Mouse (Mus musculus): ENCODE measurements at regions not wholly inside any gene's neighbourhood (a gene's known extent, or its start where the extent isn't known, plus 50 kb on each side); places are given as distances from the start of the nearest gene placed in this dataset.
"Not testable (repeated sequence)": the region's sequence is repeated elsewhere in the genome, so short reads cannot be mapped to it uniquely, and the experiment has no call there.

GRCm38 (mm10) chr13:19300320-19301011 is 95.1 kb downstream of the Stard3nl start:
- DNase-seq (ENCODE audit: low spot score): not testable (repeated sequence)

DNA sequence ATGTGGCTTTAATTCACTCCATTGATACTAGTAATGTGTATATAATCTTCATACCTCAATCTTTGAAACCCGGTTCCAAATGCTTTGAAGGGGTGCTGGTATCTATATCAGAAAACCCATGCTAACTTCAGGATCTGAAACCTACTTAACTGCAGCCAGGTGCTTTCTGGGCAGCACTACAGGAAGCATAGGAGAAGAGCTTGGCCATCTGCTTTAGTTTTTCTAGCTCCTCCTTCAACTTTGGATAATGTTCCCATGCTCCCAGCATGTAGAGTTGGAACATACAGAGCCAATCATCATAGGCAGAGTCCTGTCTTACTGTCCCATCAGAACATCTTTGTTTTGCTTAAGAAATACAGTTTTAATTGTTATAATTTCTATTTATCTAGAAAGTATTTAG is 99.3 kb downstream of the Stard3nl start:
- no peak for DNase-seq (ENCODE audit: low spot score)

DNA sequence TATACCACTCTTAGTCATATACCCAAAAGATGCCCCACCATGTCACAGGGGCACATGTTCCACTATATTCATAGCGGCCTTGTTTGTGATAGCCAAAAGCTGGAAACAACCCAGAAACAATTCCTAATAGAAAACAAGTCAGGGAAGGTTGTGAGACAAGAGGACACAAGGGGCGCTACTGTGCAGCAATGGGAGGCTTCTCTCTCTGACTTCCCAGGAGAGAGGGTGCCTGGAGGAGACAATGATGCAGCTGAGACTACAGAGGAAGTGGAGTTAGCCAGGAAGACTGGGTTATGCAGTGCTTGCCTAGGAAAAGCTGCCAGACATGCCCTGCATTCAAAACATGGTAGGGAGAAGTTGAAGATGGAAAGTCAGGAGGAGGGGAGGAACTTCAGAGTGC is 102.6 kb downstream of the Stard3nl start:
- peak; percentile 10 for DNase-seq (ENCODE audit: low spot score)

GRCm38 (mm10) chr13:19283161-19283560 is 112.4 kb downstream of the Stard3nl start:
- no peak for DNase-seq (ENCODE audit: low spot score)

GRCm38 (mm10) chr13:19272548-19273295 is 122.9 kb downstream of the Stard3nl start:
- not testable (repeated sequence) for DNase-seq (ENCODE audit: low spot score)

DNA sequence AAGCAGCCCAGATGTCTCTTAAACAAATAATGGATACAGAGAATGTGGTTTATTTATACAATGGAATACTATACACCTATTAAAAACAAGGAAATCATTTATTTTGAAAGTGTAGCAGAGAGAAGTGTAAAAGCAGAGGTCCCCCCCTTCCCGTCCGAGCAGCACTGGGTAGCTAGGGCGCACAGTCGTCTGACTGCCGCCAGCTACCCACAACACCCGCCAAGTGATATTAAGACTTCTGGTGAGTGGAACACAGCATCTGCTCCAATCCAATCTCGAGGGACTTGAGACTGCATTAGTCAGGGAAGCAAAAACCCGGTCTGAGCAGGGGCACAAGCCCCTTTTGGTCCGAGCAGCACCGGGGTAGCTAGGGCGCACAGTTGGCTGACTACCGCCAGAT is 130.6 kb downstream of the Stard3nl start:
- DNase-seq (ENCODE audit: low spot score): not testable (repeated sequence)

DNA sequence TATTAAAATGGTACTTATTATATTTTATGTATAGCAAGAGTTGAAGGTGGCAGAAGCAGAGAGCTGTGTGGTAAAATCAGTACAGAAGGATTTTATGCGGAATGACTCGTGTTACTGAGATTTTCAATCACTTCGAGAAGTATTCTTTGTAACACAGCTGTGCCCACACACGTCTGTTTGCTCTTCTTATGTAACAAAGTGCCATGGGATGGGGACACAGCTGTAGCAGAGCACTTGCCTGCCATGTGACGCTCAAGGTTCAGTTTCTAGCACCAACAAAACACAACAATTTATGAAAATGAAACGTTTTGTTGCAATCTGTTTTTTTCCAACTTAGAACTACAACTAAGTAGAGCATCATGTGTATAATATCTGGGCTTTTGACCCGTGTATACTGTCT is 149.0 kb downstream of the Stard3nl start:
- not testable (repeated sequence) for DNase-seq (ENCODE audit: low spot score)

DNA sequence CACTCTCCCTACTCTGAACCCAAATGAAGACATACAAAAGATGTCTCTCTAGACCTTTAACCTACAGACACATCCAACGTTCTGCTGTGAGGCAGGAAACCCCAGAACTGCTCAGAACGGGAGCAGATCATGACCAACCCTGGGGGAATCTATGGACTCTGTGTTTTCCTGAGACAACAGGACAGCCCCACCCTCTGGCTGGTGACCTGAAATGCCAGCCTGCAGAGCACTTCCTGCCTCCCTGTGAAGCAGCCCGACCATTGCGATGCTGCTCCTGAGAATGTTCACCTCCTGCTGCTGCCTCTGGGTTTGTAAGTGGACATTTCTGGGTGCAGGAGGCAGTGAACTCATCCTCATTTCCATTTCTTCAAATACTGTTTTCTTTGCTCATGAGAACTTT is 153.0 kb downstream of the Stard3nl start:
- DNase-seq (ENCODE audit: low spot score): not testable (repeated sequence)

DNA sequence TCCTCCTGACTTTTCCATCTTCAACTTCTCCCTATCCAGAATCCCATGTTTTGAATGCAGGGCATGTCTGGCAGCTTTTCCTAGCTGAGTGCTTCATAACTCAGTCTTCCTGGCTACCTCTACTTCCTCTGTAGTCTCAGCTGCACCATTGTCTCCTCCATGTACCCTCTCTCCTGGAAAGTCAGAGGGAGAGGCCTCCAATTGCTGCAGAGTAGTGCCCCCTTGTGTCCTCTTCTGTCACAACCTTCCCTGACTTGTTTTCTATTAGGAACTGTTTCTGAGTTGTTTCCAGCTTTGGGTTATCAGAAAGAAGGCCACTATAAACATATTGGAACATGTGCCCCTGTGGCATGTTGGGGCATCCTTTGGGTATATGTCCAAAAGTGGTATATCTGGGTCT is 159.3 kb downstream of the Stard3nl start:
- DNase-seq (ENCODE audit: low spot score): peak; percentile 69

- DNase-seq (ENCODE audit: low spot score): no peak
Measured at GRCm38 (mm10) chr13:19234700-19235374, 160.8 kb downstream of the Stard3nl start.

- peak; percentile 10 for DNase-seq (ENCODE audit: low spot score)
Measured at GRCm38 (mm10) chr13:19220004-19220403, 175.6 kb downstream of the Stard3nl start.

DNA sequence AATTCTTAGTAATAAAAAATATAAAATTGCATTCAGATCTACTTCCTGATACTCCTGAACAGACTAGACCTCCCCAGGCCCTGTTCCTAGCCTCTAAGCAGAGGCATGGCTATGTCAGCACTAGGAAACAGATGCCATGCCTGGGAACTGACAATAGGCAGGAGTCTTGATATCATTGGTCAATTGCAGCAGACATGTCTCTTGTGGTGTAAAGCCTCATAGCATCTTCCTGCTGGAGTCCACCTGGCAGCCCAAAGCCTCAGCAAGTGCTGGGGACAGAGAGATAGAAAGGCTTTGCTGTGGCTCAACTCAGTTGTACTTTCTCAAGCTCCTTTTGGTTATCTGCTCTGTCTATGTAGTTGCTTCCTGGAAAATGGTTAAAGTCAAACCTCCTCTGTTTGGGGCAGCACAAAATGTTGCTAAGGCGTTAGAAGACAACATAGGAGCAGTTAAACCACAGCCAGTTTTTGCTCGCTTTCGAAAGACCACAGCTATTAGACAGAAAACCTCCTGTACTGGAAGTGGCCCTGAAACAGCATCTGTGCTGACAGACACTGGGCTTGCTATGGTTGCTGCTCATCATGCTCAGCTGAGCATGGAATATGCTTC is 176.1 kb downstream of the Stard3nl start:
- not testable (repeated sequence) for DNase-seq (ENCODE audit: low spot score)

DNA sequence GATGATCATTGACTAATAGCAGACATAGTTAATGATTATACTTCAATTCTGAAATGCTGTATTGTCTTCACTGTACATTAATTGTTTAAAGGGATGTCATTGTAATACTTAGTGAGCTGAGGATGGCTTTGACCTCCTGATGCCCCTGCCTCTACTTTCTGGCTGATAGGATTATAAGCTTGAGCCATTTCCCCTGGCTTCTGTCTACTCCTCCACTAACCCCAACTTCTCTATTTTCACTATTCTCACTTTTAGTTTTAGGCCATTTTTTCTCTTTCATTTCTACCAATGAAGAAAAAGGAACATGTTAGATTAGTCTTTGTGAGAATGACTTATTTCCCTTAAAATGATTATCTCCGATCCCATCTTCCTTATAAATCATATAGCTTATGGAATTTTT is 190.9 kb downstream of the Stard3nl start:
- DNase-seq (ENCODE audit: low spot score): no peak

DNA sequence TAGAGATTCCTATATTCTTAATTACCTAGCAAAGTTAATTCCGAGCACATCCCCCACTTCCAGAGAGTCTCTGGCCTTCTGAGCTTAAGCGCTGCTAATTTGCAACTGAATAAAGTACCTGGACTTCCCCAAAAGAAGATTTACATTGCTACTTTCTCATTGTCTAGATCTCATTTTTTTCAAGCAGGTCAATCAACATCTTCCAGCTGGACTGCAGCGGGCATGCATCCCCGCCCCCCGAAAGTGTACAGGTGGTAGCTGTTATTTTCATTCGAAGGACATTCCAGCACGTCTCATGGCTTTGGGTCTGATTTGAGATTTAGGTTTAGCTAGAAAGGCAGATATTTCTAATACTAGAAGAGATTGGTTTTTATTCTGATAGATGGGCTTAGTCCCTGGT is 193.3 kb downstream of the Stard3nl start:
- not testable (repeated sequence) for DNase-seq (ENCODE audit: low spot score)

Measured in retina, embryonic 14.5 days (tissue).